In the genomic region with DNA sequence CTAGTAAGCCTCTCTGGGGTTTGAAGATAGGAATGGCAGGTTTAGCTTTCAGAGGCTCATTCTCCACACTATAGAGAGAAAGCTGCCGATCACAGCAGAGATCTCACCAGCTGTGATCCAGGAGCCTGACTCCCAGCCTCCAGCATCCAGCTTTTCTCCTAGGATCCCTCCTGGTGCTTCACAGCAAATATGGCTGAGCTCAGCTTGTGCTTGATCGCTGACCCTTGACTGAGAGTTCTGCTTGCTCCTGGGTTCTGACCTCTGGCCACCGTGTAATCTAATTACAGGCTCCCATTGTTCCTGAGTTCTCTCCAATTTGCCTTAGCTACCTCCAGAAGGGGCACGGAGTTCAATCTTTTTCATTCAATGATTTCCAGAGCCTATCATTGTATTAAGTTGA, we compare ENCODE assay signal across 16 mouse cellular contexts.
DNase-seq lines count a peak whose midpoint lies in the region; ATAC-seq lines count a peak whose summit lies in the region.
"Had no signal": no experiment of that assay in that cellular context is flagged by ENCODE, and none has a peak within 500 bp of the region (broad histone marks: within the 10 kb centered on the region; RNA-seq: fewer than 3 reads in every experiment).

No protein-coding gene starts in this region.

- peak; percentile 78 for DNase-seq in hindbrain, embryonic 10.5 days (ENCODE audit: low spot score)
- DNase-seq in embryonic facial prominence, embryonic 11.5 days (ENCODE audit: low spot score) = peak; percentile 14
- DNase-seq in retina, embryonic 14.5 days (ENCODE audit: low spot score) = peak; percentile 64
- DNase-seq in cerebellum, adult 9-11 months = no peak
- no peak for DNase-seq in left cerebral cortex, adult 11 months (ENCODE audit: low spot score)
- DNase-seq: adrenal gland, postnatal 10 days; cerebellum, postnatal 14 days; heart, postnatal 4 days; lung, adult 2 months; thymus, postnatal 14 days had no signal

- no peaks in the 10 kb centered on the region for H3K27me3 ChIP-seq in hindbrain, embryonic 10.5 days (ENCODE audit: insufficient read depth, poor library complexity, severe bottlenecking)
- H3K27me3 ChIP-seq in hindbrain, embryonic 16.5 days (replicated peaks; ENCODE audit: control insufficient read depth, insufficient read depth, low read length) = no peaks in the 10 kb centered on the region
- H3K27me3 ChIP-seq in embryonic facial prominence, embryonic 11.5 days (ENCODE audit: control insufficient read depth, insufficient read depth, low read length) = no peaks in the 10 kb centered on the region
- H3K27me3 ChIP-seq in kidney, embryonic 15.5 days = no peaks in the 10 kb centered on the region
- H3K27me3 ChIP-seq: forebrain, embryonic 15.5 days; limb, embryonic 13.5 days had no signal

- H3K4me3 ChIP-seq in hindbrain, embryonic 10.5 days = no peak overlapping the region
- H3K4me3 ChIP-seq in hindbrain, embryonic 16.5 days (ENCODE audit: low read length) = no peak overlapping the region
- no peak overlapping the region for H3K4me3 ChIP-seq in embryonic facial prominence, embryonic 11.5 days (ENCODE audit: low read depth, low read length)
- no peak overlapping the region for H3K4me3 ChIP-seq in kidney, embryonic 15.5 days (replicated peaks)
- H3K4me3 ChIP-seq: forebrain, embryonic 15.5 days; left cerebral cortex, adult 2 months; limb, embryonic 13.5 days had no signal

- no peaks in the 10 kb centered on the region for H3K9me3 ChIP-seq in hindbrain, embryonic 10.5 days
- no peaks in the 10 kb centered on the region for H3K9me3 ChIP-seq in hindbrain, embryonic 16.5 days (ENCODE audit: control insufficient read depth, low read length)
- no peaks in the 10 kb centered on the region for H3K9me3 ChIP-seq in embryonic facial prominence, embryonic 11.5 days (replicated peaks; ENCODE audit: control insufficient read depth, low read length)
- H3K9me3 ChIP-seq in kidney, embryonic 15.5 days (replicated peaks) = no peaks in the 10 kb centered on the region
- H3K9me3 ChIP-seq: forebrain, embryonic 15.5 days; limb, embryonic 13.5 days had no signal

- H3K36me3 ChIP-seq in hindbrain, embryonic 10.5 days = no peaks in the 10 kb centered on the region
- no peaks in the 10 kb centered on the region for H3K36me3 ChIP-seq in hindbrain, embryonic 16.5 days (ENCODE audit: control insufficient read depth, insufficient read depth, low read length)
- no peaks in the 10 kb centered on the region for H3K36me3 ChIP-seq in embryonic facial prominence, embryonic 11.5 days (replicated peaks; ENCODE audit: control insufficient read depth, insufficient read depth, low read depth, low read length)
- no peaks in the 10 kb centered on the region for H3K36me3 ChIP-seq in kidney, embryonic 15.5 days
- H3K36me3 ChIP-seq: forebrain, embryonic 15.5 days; limb, embryonic 13.5 days had no signal

- H3K9ac ChIP-seq in hindbrain, embryonic 16.5 days (ENCODE audit: low read depth, low read length) = no peak overlapping the region
- H3K9ac ChIP-seq in embryonic facial prominence, embryonic 11.5 days (replicated peaks; ENCODE audit: low read length) = no peak overlapping the region
- no peak overlapping the region for H3K9ac ChIP-seq in kidney, embryonic 15.5 days
- H3K9ac ChIP-seq: forebrain, embryonic 15.5 days; limb, embryonic 13.5 days had no signal

- H3K4me2 ChIP-seq in hindbrain, embryonic 16.5 days (ENCODE audit: low read length) = no peak overlapping the region
- H3K4me2 ChIP-seq in embryonic facial prominence, embryonic 11.5 days (ENCODE audit: low read depth, low read length) = no peak overlapping the region
- no peak overlapping the region for H3K4me2 ChIP-seq in kidney, embryonic 15.5 days
- H3K4me2 ChIP-seq: forebrain, embryonic 15.5 days; limb, embryonic 13.5 days had no signal

- peaks cover 36% of the 10 kb centered on the region for H3K4me1 ChIP-seq in hindbrain, embryonic 10.5 days (replicated peaks)
- peaks cover 4% of the 10 kb centered on the region for H3K4me1 ChIP-seq in hindbrain, embryonic 16.5 days (ENCODE audit: control insufficient read depth, insufficient read depth, low read depth, low read length)
- no peaks in the 10 kb centered on the region for H3K4me1 ChIP-seq in embryonic facial prominence, embryonic 11.5 days (ENCODE audit: control insufficient read depth, insufficient read depth, low read length)
- H3K4me1 ChIP-seq in kidney, embryonic 15.5 days = peaks cover 29% of the 10 kb centered on the region

- peak overlapping the region; percentile 75 for H3K27ac ChIP-seq in hindbrain, embryonic 10.5 days
- no peak overlapping the region for H3K27ac ChIP-seq in hindbrain, embryonic 16.5 days (ENCODE audit: low read depth, low read length)
- H3K27ac ChIP-seq in embryonic facial prominence, embryonic 11.5 days (replicated peaks; ENCODE audit: low read depth, low read length) = no peak overlapping the region
- peak overlapping the region; percentile 65 for H3K27ac ChIP-seq in kidney, embryonic 15.5 days
- H3K27ac ChIP-seq: forebrain, embryonic 15.5 days; left cerebral cortex, adult 2 months; limb, embryonic 13.5 days had no signal

- no peak for ATAC-seq in hindbrain, embryonic 16.5 days
- 0 out of 2 replicates have a peak, but pooled peaks have one; percentile 51 for ATAC-seq in embryonic facial prominence, embryonic 11.5 days (replicated peaks; ENCODE audit: insufficient number of reproducible peaks, low FRiP score, low TSS enrichment, low read depth)
- peak; percentile 73 for ATAC-seq in kidney, embryonic 15.5 days (replicated peaks; ENCODE audit: low FRiP score)
- no peak for ATAC-seq in granulocyte monocyte progenitor cell, adult 5-6 weeks (replicated peaks; ENCODE audit: poor library complexity, severe bottlenecking)
- ATAC-seq: forebrain, embryonic 15.5 days had no signal

- WGBS in hindbrain, embryonic 10.5 days = 3% methylated on average over 4 of the region's 4 CpGs
- 4% methylated on average over 4 of the region's 4 CpGs for WGBS in hindbrain, embryonic 16.5 days
- WGBS in embryonic facial prominence, embryonic 11.5 days = 4% methylated on average over 4 of the region's 4 CpGs
- WGBS in kidney, embryonic 15.5 days = 19% methylated on average over 4 of the region's 4 CpGs

Comparison
In these comparisons a context has a peak if more than half of its experiments do, and no peak if none do; other contexts are left out.
1. H3K27ac ChIP-seq: peak in hindbrain, embryonic 10.5 days (single experiment) and kidney, embryonic 15.5 days (single experiment); none in hindbrain, embryonic 16.5 days (single experiment) and embryonic facial prominence, embryonic 11.5 days (single experiment).
2. DNase-seq: peak in hindbrain, embryonic 10.5 days (single experiment), embryonic facial prominence, embryonic 11.5 days (single experiment) and retina, embryonic 14.5 days (single experiment); none in cerebellum, adult 9-11 months (single experiment) and left cerebral cortex, adult 11 months (single experiment).
3. ATAC-seq: peak in embryonic facial prominence, embryonic 11.5 days (single experiment) and kidney, embryonic 15.5 days (single experiment); none in hindbrain, embryonic 16.5 days (single experiment) and granulocyte monocyte progenitor cell, adult 5-6 weeks (single experiment).